Mouse (Mus musculus): ENCODE measurements around the gene Samd14. TPM values are rescaled to one million over a fixed set of nuclear protein-coding genes. Genes with fewer than 3 reads are reported as not detected.

The Samd14 gene
- polyA plus RNA-seq, 3 experiments from 2014 or later: 0.18 to 0.61 (median 0.46) TPM

GRCm38 (mm10) chr11:94990102-94990748 is 19.5 kb upstream of the Samd14 start:
- peak; percentile 28 for ATAC-seq

DNA sequence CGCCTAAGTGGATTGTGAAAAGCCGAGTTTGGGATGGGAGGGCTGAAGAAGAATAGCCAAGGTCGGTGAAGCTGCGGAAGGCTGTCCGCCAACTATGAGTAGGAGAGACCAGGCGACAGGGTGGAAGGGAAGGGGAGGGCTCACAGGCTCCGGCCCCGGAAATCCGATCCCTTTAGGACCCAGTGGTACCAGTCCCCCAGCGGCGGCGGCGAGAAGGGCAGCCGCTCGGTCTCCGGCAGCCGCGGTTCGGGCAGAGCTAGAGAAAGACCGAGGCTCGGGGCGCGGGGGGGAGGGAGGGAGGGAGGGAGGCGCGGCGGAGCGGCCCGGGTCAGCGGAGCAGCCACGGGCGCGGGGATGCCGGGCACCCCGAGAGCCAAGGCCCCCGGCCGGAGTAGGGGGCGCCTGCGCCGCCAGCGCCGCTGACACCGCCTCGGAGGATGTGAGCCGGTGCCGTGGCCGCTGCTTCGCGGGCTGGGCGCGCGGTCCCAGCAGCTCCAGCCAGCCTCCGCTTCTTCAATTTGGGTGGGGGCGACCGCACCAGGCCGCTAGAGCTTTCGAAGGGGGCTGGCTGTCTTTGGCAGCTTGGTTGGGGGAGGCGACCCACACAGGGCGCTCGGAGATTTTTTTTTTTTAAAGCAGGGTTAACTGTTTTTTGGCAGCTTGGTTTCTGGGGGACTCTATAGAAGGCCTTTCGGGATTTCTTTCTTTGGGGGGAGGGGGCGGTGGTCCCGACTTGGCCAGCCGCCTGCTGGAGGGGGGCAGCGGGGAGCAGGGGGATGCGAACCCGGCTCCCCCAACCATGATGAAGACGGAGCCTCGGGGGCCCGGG is 18.7 kb upstream of the Samd14 start, which contains the start of gene Ppp1r9b:
TSS of gene Ppp1r9b (plus strand) at position 287 of the 829 bp plus-strand sequence.
- ATAC-seq: peak; percentile 81

GRCm38 (mm10) chr11:94991641-94992479 is 17.8 kb upstream of the Samd14 start:
- ATAC-seq: no peak

- ATAC-seq: no peak
These were observed 17.3 kb upstream of the Samd14 start for GRCm38 (mm10) chr11:94992480-94992753.

DNA sequence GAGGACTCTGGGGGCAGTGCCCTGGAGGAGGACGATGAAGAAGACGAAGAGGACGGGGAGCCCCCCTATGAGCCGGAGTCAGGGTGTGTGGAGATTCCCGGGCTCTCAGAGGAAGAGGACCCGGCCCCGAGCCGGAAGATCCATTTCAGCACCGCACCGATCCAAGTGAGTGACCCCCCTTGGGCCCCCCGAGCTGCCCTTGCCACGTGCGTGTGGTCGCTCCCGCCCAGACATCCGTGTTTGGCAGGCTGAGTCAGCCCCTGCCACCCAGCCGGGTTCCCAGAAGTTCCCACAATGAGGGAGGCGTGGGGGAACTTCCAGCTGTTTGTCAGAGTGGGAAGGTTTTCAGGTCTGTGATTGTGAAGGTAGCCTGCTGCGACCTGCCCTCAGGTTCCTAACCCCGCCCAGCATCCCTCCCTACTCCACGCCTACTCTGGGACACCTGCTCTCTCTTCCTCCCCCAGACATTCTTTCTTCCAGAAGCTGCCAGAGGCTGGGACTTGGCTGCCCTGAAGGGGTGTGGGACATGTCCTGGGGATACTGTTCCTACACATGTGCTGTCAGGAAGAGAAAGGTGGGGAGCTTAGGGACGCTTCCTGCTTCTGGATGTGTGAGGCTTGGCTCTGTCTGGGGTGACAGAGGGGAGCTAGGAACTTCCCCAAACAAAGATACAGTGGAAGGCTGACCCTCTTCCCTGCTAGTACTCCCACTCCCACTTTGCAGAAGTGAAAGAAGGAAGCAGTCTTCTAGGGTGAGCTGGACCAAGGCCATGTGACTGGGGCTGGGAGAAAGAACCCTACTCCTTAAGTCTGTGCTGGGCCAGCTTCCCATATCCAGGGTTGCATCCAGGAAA is 16.7 kb upstream of the Samd14 start:
- ATAC-seq: no peak

- no peak for ATAC-seq
These were observed 15.4 kb upstream of the Samd14 start for GRCm38 (mm10) chr11:94994208-94994814.

GRCm38 (mm10) chr11:94994947-94995772 is 14.5 kb upstream of the Samd14 start:
- ATAC-seq: no peak

DNA sequence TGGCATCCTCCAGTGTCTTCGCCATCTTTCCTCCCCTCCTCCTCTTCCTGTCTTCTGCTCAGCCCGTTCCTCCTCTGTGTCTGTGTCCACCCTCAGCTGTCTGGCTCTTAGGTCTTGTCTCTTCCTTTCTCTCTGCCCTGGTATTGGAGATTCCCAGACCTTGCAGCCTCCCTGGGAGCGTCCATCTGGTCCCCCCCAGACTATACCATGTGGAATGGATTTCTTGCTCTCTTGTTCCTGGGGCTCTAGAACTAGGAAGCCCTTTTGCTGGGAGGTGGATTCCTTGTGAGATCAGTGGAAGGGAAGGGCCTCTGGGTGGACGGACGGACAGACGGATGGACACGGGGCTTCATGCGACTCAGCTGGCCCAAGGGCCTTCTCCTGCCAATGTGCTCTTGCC is 13.6 kb upstream of the Samd14 start:
- no peak for ATAC-seq

DNA sequence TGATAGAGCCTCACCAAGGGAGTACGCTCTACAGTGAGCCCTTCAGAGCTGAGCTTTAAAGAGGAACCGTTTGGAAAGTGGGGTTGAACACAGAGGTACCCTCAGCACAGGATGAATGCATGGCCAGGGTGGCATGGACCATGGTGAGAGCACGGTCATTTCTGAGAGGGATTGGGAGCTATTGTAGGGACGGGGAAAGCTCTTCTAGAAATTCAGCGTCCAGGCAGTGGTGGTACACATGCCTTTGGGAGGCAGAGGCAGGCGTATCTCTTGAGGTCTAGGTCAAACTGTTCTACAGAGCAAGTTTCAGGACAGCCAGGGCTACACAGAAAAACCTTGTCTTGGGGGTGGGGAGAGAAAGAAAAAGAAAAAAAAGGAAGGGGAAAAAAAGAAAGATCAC is 12.7 kb upstream of the Samd14 start:
- ATAC-seq: no peak

- ATAC-seq: no peak
These were observed 12.1 kb upstream of the Samd14 start for GRCm38 (mm10) chr11:94997596-94997995.

DNA sequence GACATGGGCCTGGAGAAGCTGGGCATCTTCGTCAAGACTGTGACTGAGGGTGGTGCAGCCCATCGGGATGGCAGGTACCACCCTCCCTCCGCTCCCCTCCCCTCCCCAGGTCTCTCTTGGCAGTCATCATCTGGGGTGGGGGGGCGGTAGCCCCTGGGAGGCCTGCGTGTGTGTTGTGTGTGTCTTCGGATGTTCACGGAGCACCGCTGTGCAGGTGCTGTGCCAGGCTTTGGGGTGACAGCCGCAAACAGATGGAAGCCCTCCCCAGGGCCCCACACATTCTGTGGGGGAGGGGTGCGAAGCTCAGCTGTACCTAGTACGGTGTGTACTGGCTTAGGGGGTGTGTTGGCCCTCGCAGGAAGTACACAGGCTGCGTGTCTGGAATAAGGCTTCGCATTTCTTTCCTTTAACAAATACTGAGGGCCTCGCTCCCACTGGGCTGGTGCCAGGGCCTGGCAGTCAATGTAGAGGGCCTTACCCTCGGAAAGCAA is 11.6 kb upstream of the Samd14 start:
- ATAC-seq: peak; percentile 57

DNA sequence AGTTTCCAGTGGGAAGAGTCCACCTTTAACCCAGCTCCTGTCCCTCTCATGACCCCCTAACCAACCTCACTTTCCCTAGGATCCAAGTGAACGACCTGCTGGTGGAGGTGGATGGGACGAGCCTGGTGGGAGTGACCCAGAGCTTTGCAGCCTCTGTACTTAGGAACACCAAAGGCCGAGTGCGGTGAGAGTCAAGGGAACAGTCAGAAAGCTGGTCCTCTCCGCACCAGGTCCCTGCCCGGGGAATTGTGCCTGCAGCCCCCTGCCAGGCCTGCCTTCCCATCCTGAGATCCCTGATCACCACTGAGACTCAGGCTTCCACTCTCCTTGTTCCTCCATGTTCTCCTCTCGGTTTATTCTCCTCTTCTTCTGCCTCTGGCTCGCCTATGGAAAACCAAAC is 9.6 kb upstream of the Samd14 start:
- no peak for ATAC-seq

GRCm38 (mm10) chr11:95000548-95000947 is 9.1 kb upstream of the Samd14 start:
- peak; percentile 77 for ATAC-seq

DNA sequence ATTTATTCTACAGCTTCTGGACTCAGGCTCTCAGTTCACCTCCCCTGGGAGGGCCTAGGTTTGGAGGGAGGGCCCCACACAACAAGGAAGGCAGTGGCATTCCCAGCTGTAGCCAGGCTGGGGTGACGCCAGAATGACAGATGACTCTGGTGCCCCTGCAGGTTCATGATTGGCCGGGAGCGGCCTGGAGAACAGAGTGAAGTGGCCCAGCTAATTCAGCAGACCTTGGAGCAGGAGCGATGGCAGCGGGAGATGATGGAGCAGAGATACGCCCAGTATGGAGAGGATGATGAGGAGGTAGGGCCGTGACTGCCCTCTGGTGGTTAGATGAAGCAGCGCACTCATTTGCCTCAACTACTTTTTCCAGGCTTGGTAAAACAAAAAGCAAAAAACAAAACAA is 8.6 kb upstream of the Samd14 start:
- ATAC-seq: no peak

- no peak for ATAC-seq
These were observed 7.9 kb upstream of the Samd14 start for GRCm38 (mm10) chr11:95001584-95002347.

GRCm38 (mm10) chr11:95002705-95003104 is 7.0 kb upstream of the Samd14 start:
- no peak for ATAC-seq

DNA sequence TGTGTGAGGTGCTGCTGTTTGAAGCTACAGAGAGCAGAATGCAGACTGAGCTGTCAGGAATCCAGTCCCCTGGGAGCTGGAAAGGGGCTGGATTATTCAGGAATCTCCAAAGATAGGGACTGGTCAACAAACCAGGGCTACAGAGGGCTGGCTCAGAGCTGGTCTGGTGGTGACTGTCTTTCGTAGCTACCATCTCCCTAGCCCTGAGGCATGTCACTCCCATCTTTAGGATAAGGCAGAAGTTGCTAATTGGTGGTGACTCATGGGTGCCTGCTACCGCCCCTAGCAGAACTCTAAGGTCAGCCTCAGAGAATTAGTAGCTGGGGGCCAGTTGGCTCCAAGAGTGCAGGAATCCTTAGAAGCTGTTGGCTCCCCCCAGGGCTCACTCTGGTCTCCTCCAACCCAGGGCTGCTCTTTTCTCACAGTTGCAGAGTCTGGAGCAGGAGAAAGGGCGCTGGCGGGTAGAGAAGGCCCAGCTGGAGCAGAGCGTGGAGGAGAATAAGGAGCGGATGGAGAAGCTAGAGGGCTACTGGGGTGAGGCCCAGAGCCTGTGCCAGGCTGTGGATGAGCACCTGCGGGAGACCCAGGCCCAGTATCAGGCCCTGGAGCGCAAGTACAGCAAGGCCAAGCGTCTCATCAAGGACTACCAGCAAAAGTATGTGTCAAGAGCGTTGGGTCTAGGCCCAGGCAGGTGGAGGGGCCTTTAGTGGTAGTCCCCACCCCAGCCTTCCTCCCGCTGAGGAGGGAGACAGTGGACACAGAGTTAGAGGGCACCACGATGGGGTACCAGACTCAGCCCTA is 5.3 kb upstream of the Samd14 start:
- no peak for ATAC-seq

- ATAC-seq: no peak
These were observed 4.8 kb upstream of the Samd14 start for GRCm38 (mm10) chr11:95004937-95005198.

DNA sequence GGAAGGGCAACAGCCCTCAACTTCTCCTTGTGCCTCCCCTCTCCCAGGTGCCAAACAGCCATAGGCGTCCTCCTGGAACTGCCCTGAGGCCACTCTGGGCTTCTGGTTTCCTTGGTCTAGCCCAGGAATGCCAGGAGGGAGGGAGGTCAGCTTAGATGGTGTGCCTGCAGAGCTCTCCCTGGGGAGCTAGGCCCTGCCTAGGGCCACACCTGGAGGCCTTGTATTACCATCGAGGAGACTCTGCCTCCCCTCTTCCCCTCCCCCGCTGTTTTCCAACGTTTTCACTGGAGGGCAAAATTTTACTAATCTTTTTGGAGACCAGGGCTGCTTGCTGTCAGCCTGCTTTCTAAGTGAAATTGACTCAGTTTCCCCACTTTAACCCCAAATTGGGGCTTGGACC is 3.6 kb upstream of the Samd14 start:
- ATAC-seq: no peak

Measured in inflammation-experienced regulatory T-cells, adult 6 months (primary cell).